Mouse (Mus musculus) olfactory bulb, adult 2 months (tissue): ENCODE results near the gene P4ha3.

Experiments used
- CTCF ChIP-seq: fragments of 200-500 bp; IDR thresholded peaks from 2 replicates; pipeline ENCODE4 v1.5.1; 2012; ENCODE audit warnings: low read depth, mild to moderate bottlenecking, low read length, moderate library complexity; ENCODE audit not compliant: insufficient read depth
- POLR2A ChIP-seq: fragments of 200-500 bp; IDR thresholded peaks from 2 replicates; pipeline ENCODE4 v1.6.1; 2012; ENCODE audit warnings: mild to moderate bottlenecking, low read depth, low read length, moderate library complexity; ENCODE audit not compliant: insufficient read depth

DNA sequence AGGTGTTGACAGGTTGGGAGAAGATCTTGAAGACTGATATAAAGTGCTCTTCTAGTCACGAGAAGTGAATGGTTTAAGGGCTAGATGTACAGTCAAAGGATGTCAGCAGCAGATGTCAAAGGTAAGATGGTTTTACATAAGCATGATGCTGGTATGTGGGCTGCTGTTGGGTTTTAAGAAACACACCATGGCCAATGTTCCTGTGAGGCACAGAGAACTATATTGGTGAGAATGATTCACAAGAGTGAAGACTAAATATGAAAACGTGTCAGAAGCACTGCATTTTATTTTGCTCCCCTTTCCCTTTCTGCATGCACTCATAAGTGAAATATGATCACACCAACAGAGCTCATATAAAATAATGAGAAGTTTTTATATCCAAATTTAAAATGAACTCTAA lies 77.8 kb downstream of the P4ha3 start:
- no peak for TF ChIP-seq CTCF
- no peak for TF ChIP-seq POLR2A
